Mouse (Mus musculus): ENCODE results near the gene Otulinl. TPM values are rescaled to one million over a fixed set of nuclear protein-coding genes. Genes with fewer than 3 reads are reported as not detected.
"Not testable (repeated sequence)": the region's sequence is repeated elsewhere in the genome, so short reads cannot be mapped to it uniquely, and the experiment has no call there.

The Otulinl gene
- polyA plus RNA-seq (2015; fragmentation: Nextera tagmentation; extraction: Ambion mirVana): 21.5 and 22.1 TPM in 2 replicates

DNA sequence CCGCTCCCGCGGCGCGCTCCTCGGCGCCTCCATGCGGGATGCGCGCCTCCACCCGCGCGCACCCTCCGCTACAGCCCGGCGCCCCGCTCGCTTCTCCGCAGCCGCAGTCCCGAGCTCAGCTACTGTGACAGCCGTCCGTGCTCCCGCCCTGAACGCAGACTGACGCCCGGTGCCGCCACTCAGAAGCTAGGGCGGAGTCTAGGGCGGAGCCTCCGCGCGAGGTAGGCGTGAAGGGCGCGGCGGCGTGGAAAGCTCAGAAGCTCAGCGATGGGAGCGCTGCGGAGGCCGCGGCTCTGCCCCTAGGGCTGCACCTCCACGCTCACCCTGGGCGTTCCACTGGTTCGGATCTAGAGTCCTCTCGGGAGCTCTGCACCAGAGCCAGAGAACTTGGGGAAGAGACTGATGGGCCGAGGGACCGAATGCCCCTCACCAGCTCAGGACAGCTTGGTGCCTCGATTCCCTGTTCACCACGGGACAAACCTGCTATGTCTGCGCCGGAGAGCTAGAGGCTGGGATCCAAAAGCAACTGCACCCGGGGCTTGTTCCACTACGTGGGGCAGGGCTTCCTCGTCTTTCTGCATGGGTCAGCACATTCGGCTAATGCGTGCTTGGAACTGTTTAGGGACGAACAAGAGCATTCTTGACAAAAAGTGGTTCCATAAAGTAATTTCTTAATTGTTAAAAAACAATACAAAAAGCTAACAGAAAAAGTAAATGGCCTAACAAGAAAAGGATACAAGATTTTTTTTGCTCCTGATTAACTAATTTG lies at the start of gene Otulinl:
TSS of gene Otulinl (minus strand) at position 161 of the 769 bp plus-strand sequence.
- WGBS: 1% methylated on average over 59 of the region's 59 CpGs
- H3K4me1 ChIP-seq: peaks cover 15% of the 10 kb centered on the region; the same call in 1 of the 2 replicates
- H3K27me3 ChIP-seq: no peaks in the 10 kb centered on the region
- peak; percentile 98 for ATAC-seq (ENCODE audit: borderline replicate concordance, extremely low read depth, low FRiP score, low TSS enrichment)
- H3K9ac ChIP-seq: peak within 1 kb of the TSS; percentile 52
- no peak within 1 kb of the TSS; the same call in 1 of the 2 replicates for H3K27ac ChIP-seq
- peak within 1 kb of the TSS; percentile 65 for H3K4me3 ChIP-seq
- H3K9me3 ChIP-seq: no peaks in the 10 kb centered on the region
- peak within 1 kb of the TSS; percentile 96 for H3K4me2 ChIP-seq
- no peaks in the 10 kb centered on the region for H3K36me3 ChIP-seq

DNA sequence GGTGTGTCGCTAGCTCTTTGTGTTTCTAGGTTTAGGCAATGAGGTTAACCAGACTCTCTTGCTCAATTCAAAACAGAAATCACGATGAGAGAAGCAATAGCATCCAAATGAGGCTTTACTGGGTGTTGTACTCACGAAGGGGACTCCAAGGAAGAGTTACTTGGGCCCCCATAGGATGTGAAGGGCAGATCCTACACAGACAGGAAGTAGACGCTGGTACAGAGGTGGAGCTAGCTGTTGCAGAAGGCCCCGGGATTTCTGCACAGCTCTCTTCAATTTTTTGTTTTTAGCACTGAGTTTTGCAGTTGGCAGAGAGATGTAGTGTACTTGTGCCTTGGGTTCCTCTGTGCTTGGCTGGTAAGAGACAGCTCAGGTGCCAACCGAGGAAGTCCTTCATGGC lies 44.8 kb upstream of the Otulinl start:
- no peak overlapping the region for H3K27ac ChIP-seq
- H3K9me3 ChIP-seq: no peaks in the 10 kb centered on the region
- H3K36me3 ChIP-seq: peaks cover 3% of the 10 kb centered on the region; the same call in 1 of the 2 replicates
- no peak for ATAC-seq (ENCODE audit: borderline replicate concordance, extremely low read depth, low FRiP score, low TSS enrichment)
- no peak overlapping the region for H3K9ac ChIP-seq
- H3K4me2 ChIP-seq: no peak overlapping the region
- H3K27me3 ChIP-seq: no peaks in the 10 kb centered on the region
- H3K4me1 ChIP-seq: 0 out of 2 replicates have a peak, but pooled peaks cover 5% of the 10 kb centered on the region
- WGBS: 76% methylated on average over 6 of the region's 6 CpGs
- H3K4me3 ChIP-seq: no peak overlapping the region

DNA sequence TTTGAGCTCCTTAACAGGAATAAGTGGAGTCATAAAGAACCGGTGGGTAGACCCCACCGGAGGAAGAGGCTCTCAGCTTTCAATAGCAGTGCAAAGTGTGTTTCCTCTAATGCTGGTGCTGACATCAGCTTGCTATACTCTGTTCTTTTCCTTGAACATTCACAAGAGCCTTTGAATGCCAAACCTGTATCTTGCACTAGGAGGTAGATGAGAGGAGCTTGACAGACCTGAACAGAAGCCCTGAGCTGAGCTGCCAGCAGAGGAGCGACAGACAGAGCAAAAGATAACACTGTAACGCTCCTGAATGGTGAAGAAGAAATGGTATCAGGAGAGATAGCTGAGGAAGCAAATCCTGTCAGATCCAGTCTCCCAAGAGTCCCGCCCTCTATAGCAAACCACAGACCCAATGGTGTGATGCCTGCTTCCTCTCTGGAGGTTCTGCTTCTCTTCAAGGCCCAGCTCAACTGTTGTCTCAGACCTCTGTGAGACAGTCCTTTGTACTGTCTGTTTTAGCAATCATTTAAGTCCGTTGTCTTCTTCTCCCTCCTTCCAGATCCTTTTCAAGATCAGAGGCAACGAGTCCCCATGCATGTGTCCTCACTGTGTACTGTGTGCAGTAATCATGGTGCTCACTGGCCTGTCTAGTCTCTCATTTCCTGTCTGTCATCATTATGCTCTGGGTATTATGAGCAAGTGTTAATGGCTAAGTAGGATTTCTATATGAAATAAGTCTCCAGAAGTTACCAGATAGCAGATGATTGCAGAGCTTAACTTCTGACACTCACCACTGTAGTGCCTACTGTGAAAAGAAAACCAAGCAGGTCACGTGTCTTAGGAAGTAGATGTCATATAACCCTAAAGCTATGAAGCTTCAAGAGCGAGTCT lies 43.7 kb upstream of the Otulinl start:
- Histone ChIP-seq H3K9me3 (no peaks in the 10 kb centered on the region), H3K27me3 (no peaks in the 10 kb centered on the region), H3K4me1 (0 out of 2 replicates have a peak, but pooled peaks cover 5% of the 10 kb centered on the region), H3K4me3 (no peak overlapping the region), H3K27ac (peak overlapping the region; percentile 27; the same call in 1 of the 2 replicates), H3K36me3 (no peaks in the 10 kb centered on the region), H3K4me2 (no peak overlapping the region), H3K9ac (no peak overlapping the region)
- no peak for ATAC-seq (ENCODE audit: borderline replicate concordance, extremely low read depth, low FRiP score, low TSS enrichment)
- WGBS: 62% methylated on average over 9 of the region's 9 CpGs

DNA sequence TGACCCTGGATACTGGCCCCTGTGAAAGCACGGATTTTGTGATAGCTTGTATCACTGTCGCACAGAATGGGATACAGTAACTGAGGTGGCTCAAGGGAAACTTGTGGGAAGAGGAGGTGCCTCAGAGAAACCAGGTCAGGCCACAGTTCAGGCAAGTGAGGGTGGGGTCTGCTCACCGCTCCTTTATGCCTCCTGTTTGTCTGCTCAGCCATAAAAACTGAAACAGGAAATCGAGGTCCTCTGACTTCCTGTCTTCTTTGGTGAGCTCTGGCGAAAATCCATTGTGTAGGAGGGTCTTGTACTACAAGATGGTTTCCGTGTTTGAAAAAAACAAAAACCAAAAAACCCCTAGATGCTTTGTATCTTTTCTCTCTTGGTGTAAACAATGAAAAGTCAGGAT lies 42.9 kb upstream of the Otulinl start:
- Histone ChIP-seq H3K27ac (peak overlapping the region; percentile 27; the same call in 1 of the 2 replicates), H3K4me3 (no peak overlapping the region), H3K9me3 (no peaks in the 10 kb centered on the region), H3K36me3 (no peaks in the 10 kb centered on the region), H3K4me2 (no peak overlapping the region), H3K4me1 (0 out of 2 replicates have a peak, but pooled peaks cover 5% of the 10 kb centered on the region), H3K9ac (no peak overlapping the region), H3K27me3 (no peaks in the 10 kb centered on the region)
- ATAC-seq (ENCODE audit: borderline replicate concordance, extremely low read depth, low FRiP score, low TSS enrichment): no peak
- WGBS: 55% methylated on average over 6 of the region's 6 CpGs

DNA sequence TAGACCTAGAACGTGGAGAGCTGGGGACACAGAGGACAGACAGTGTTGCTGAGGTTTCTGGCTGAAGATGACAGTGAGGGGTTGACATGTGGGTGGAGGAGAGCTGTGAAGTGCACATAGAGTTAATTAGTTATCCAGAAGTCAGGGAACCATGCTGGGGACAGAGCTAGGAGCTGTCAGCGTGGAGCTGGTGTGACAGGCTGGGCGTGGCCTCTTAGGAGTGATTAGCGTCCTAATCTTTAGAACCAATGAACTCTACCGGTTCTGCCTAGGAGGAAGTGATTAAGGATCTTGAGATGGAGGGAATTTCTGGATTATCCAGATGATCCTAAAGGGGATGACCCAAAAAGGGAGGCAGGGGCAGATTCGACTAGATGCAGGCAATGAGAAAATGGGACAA lies 42.4 kb upstream of the Otulinl start:
- H3K4me2 ChIP-seq: no peak overlapping the region
- no peaks in the 10 kb centered on the region for H3K36me3 ChIP-seq
- no peak for ATAC-seq (ENCODE audit: borderline replicate concordance, extremely low read depth, low FRiP score, low TSS enrichment)
- no peaks in the 10 kb centered on the region for H3K9me3 ChIP-seq
- no peak overlapping the region for H3K4me3 ChIP-seq
- 40% methylated on average over 6 of the region's 6 CpGs for WGBS
- H3K27me3 ChIP-seq: no peaks in the 10 kb centered on the region
- no peak overlapping the region for H3K9ac ChIP-seq
- 0 out of 2 replicates have a peak, but pooled peaks cover 5% of the 10 kb centered on the region for H3K4me1 ChIP-seq
- no peak overlapping the region for H3K27ac ChIP-seq

DNA sequence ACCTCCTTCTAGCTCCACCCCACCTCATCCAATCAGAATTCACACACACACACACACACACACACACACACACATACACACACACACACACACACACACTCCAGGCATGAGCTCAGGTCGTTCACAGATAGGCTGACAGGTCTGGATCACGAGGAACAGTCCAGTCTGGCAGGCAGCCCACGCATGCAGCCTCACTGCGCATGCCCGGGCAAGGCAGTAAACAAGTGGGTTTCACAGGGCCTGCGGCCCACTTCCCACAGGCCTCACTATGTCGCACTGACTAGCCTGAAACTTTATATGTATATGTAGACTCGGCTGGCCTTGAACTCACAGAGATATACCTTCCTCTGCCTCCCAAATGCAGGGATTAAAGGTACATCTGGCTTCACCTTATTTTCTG lies 38.9 kb upstream of the Otulinl start:
- WGBS: 76% methylated on average over 8 of the region's 8 CpGs
- not testable (repeated sequence) for H3K4me1 ChIP-seq; ATAC-seq (ENCODE audit: borderline replicate concordance, extremely low read depth, low FRiP score, low TSS enrichment); H3K27me3 ChIP-seq; H3K36me3 ChIP-seq; H3K9me3 ChIP-seq; H3K27ac ChIP-seq; H3K9ac ChIP-seq; H3K4me3 ChIP-seq; H3K4me2 ChIP-seq

DNA sequence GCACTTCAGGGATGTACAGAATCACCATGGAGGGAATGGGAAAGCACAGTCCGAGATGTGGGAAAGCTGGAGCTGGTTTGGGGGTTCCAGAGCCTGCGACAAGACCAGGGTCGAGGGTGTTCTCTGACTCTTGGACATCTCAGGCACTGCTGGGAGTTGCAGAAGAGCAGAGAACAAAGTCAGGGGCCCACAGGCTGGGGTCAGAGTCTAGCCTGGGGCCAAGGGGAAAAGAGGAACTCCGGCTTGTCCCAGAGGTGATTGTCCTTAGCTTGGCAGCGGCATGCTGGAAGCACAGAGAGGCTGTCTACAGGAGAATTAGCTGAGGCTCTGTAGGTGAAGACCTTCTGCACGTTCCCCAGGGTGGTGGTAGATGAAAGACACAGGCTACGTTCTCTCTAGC lies 37.3 kb upstream of the Otulinl start:
- Histone ChIP-seq H3K36me3 (no peaks in the 10 kb centered on the region), H3K4me1 (no peaks in the 10 kb centered on the region), H3K27ac (no peak overlapping the region), H3K9ac (no peak overlapping the region), H3K4me2 (no peak overlapping the region), H3K4me3 (no peak overlapping the region), H3K9me3 (no peaks in the 10 kb centered on the region), H3K27me3 (no peaks in the 10 kb centered on the region)
- WGBS: 77% methylated on average over 7 of the region's 7 CpGs
- no peak for ATAC-seq (ENCODE audit: borderline replicate concordance, extremely low read depth, low FRiP score, low TSS enrichment)

DNA sequence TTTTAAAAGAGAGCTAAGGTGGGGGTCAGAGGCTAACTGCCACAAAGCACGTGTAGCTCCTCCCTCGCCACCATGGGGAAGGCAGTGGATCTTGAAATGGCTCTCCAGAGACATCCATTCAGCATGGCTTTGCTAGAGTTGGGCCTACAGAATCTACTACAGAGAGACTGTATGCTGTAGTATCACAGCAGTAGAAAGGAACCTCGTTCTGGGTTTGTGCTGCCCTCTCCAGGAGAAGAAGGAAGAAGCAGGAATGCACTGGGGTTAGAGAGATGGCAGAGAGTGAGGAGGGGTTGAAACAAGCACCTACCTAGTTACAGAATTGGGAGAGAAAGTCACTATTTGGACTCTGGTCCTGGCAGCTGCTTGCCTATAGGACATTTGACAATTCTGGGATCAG lies 34.0 kb upstream of the Otulinl start:
- Histone ChIP-seq H3K36me3 (no peaks in the 10 kb centered on the region), H3K4me3 (no peak overlapping the region)
- WGBS: 21% methylated on average over 3 of the region's 3 CpGs

DNA sequence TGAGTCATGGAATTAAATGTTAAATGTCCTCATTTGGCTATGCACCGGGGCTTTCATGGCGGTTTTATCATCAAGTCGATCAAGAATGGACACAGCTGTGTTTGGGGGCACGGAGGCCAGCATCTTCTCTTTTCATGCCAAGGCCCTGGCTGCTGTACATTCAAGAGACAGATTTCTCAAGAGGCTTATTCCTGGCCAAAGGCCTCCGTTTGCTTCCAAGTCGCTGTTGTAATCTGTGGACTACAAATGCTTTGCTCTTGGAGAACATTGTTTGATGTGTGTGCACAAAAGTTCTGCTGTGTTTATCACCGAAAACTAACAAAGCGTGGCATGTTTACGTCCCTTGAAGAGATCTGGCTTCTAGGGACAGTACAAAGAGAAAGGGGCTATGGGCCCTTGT lies 29.3 kb upstream of the Otulinl start:
- Histone ChIP-seq H3K36me3 (no peaks in the 10 kb centered on the region), H3K9me3 (no peaks in the 10 kb centered on the region), H3K27ac (peak overlapping the region; percentile 54), H3K4me3 (no peak overlapping the region), H3K4me2 (no peak overlapping the region), H3K4me1 (no peaks in the 10 kb centered on the region), H3K9ac (no peak overlapping the region), H3K27me3 (no peaks in the 10 kb centered on the region)
- ATAC-seq (ENCODE audit: borderline replicate concordance, extremely low read depth, low FRiP score, low TSS enrichment): peak; percentile 75; the same call in 1 of the 2 replicates
- 42% methylated on average over 9 of the region's 9 CpGs for WGBS

More for the DNA sequence above, 34.0 kb upstream of the Otulinl start:
- no peak overlapping the region for H3K4me2 ChIP-seq
- no peak overlapping the region for H3K9ac ChIP-seq
- no peaks in the 10 kb centered on the region for H3K4me1 ChIP-seq
- no peaks in the 10 kb centered on the region for H3K27me3 ChIP-seq
- ATAC-seq (ENCODE audit: borderline replicate concordance, extremely low read depth, low FRiP score, low TSS enrichment): no peak
- no peaks in the 10 kb centered on the region for H3K9me3 ChIP-seq
- no peak overlapping the region for H3K27ac ChIP-seq

DNA sequence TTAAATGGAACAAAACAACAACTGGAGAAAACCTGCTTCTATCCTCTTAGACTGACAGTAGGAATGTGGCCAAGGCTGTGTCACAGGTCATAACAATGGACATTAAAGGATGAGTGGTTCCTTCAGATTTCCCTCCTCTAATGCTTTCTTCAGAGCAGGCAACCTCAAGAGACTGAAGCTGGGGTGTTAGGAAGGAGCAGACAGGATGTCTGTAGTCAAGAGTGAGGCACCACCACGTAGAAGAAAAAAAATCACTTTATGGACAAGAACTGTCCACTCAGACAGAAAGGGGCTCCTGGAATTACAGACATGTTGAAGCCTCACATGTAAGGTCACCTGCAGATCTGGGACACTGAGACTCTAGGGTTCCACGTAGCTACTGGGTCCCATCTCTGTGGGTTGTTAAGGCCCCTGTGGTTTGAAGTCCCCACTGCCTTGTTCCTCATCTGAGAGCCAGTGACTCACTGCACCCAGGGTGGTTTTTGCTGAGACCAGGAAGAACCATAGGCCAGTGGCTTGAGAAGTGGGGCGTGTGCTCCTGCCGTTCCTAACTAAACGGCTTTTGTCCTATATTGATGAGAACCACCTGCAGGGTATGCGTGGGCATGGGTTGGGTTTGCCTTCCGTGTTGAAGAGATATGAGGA lies 27.7 kb upstream of the Otulinl start:
- ATAC-seq (ENCODE audit: borderline replicate concordance, extremely low read depth, low FRiP score, low TSS enrichment): no peak
- no peaks in the 10 kb centered on the region for H3K4me1 ChIP-seq
- H3K36me3 ChIP-seq: no peaks in the 10 kb centered on the region
- H3K9ac ChIP-seq: no peak overlapping the region
- no peak overlapping the region for H3K4me3 ChIP-seq
- H3K9me3 ChIP-seq: no peaks in the 10 kb centered on the region
- no peak overlapping the region for H3K4me2 ChIP-seq
- WGBS: 77% methylated on average over 7 of the region's 7 CpGs
- no peaks in the 10 kb centered on the region for H3K27me3 ChIP-seq
- no peak overlapping the region for H3K27ac ChIP-seq

DNA sequence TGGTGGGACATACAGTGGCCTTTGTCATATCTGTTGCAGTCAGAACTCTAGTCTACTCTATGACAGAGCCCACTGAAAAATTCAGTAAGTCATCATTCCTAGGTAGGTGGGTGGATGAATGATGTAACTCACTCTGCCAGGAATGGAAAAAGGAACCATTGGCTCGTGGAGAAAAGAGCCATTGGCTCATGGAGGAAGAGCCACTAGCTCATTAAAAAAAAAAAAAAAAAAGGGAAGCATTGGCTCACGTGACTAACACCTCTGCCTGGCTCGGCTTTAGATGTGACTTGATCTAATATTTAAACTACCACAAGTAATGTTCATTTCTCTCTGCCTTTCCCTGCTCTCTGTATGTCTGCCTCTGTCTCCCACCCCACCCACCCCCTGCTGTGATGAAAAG lies 27.1 kb upstream of the Otulinl start:
- Histone ChIP-seq H3K36me3 (no peaks in the 10 kb centered on the region), H3K27ac (no peak overlapping the region), H3K9me3 (no peaks in the 10 kb centered on the region), H3K4me1 (no peaks in the 10 kb centered on the region), H3K4me2 (no peak overlapping the region), H3K4me3 (no peak overlapping the region), H3K27me3 (no peaks in the 10 kb centered on the region), H3K9ac (no peak overlapping the region)
- 58% methylated on average over 3 of the region's 3 CpGs for WGBS
- no peak for ATAC-seq (ENCODE audit: borderline replicate concordance, extremely low read depth, low FRiP score, low TSS enrichment)
